Mouse (Mus musculus) myocyte (in vitro differentiated cells): Measurements from ENCODE around the gene Srrm4.

Experiments
- CEBPB ChIP-seq: IDR thresholded peaks from 2 replicates; pipeline ENCODE4 v1.6.1; 2011; ENCODE audit warnings: mild to moderate bottlenecking, moderate library complexity; ENCODE audit not compliant: poor library complexity, insufficient read depth, severe bottlenecking
- POLR2A ChIP-seq: IDR thresholded peaks from one replicate; pipeline ENCODE4 v1.6.1; 2011; ENCODE audit warnings: low read depth, mild to moderate bottlenecking, control low read depth, moderate library complexity; ENCODE audit not compliant: insufficient read length
- POLR2AphosphoS2 ChIP-seq: IDR thresholded peaks from one replicate; pipeline ENCODE4 v1.6.1; 2011; ENCODE audit warnings: low read depth, control low read depth; ENCODE audit not compliant: insufficient read length
- USF1 ChIP-seq: IDR thresholded peaks from one replicate; pipeline ENCODE4 v1.6.1; 2011; ENCODE audit warnings: low read depth, mild to moderate bottlenecking, control low read depth, moderate library complexity

DNA sequence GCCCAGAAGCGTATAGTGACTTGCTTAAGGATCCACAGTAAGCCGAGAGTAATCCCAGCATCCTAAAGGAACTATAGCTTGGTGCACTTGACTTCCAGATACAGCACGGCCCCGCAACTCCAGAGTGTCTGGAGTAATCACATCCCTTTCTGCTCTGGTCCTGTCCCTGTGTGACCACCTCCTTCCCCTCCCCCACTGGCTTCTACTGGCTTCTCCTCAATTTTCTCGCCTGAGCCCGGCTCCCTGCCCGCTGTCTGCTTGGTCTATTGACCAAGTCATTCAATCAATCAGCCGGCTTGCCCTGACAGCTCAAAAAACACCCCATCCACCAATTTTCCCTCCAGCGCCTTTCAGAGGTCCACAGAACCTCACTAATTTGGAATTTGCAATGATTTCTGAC lies 96.2 kb downstream of the Srrm4 start:
- TF ChIP-seq CEBPB (no peak), POLR2A (no peak), USF1 (no peak), POLR2AphosphoS2 (no peak)
